Mouse (Mus musculus) Patski (cell line): Measurements from ENCODE around the gene Thop1. TPM values are rescaled to one million over a fixed set of nuclear protein-coding genes. Genes with fewer than 3 reads are reported as not detected.
A peak's percentile ranks its signal among the peaks of the same experiment; 100 is the strongest.
"Not testable (repeated sequence)": the region's sequence is repeated elsewhere in the genome, so short reads cannot be mapped to it uniquely, and the experiment has no call there.

ENCODE experiments used
- ATAC-seq: fragments of 100-300 bp; one replicate; pipeline ENCODE4 v1.8.0; 2021
- CTCF ChIA-PET: fragments of 350-600 bp; sonication (Branson Sonifier 250); formaldehyde crosslinking; loops from one replicate; lab custom pipeline; 2022; ENCODE audit warnings: inconsistent platforms; lab: Charles Lee
- POLR2A ChIA-PET: fragments of 350-600 bp; sonication (Branson Sonifier 250); formaldehyde crosslinking; loops from one replicate; lab custom pipeline; 2022; ENCODE audit warnings: antibody characterized with exemption, inconsistent platforms; lab: Charles Lee
- DNase-seq: peaks from one replicate; pipeline ENCODE4 v3.0.0-alpha.2; 2011; ENCODE audit warnings: low read depth, low spot score
- H3K27me3 ChIP-seq: fragments of 371-371 bp; one replicate; pipeline ENCODE4 v1.5.1; 2021
- CTCF ChIP-seq: fragments of 100-300 bp; IDR thresholded peaks from one replicate; pipeline ENCODE4 v1.5.1; 2021
- in situ Hi-C: fragments of 300-500 bp; cut with MboI; formaldehyde crosslinking; loops from 3 replicates; pipeline ENCODE4 v1.11.1; 2018; ENCODE audit warnings: low pct_unique_long_range_greater_than_20kb, mixed read lengths
- polyA plus RNA-seq: library from polyadenylated mRNA; unstranded; gene quantifications from one replicate; pipeline ENCODE4 v1.2.3, GENCODE M21; 2021

Gene Thop1
- polyA plus RNA-seq, 1 experiment from 2014 or later: 43.3 TPM

DNA sequence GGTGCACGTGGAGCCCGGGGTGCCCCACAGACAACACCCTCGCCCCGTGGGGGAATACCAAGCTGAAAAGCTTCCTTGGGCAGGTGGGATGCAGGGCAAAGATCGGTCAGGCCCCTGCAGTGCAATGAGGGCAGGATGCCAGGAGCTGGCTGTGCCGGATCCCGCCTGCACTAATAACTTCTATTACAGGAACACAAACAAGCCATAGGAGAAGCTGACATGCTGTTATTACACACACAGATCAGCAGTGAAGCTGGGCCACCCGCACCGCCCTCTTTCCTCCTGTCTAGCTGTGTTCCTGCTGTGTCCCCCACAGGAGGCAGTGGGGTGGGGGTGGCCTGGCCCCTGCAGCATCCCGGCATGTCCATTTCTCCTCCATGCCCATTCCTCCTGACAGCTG, 40.8 kb upstream of the Thop1 start:
- ATAC-seq (no peak), DNase-seq (no peak)
- no peak for TF ChIP-seq CTCF
- ChIA-PET POLR2A (no interaction called here), CTCF (interaction anchor here (1.8 kb wide), 1 partner anchor 12 kb away, joined by 5 read pairs; no protein-coding TSS in a partner anchor)
- in situ Hi-C loops: no loop called here
- H3K27me3 ChIP-seq: no peaks in the 10 kb centered on the region

DNA sequence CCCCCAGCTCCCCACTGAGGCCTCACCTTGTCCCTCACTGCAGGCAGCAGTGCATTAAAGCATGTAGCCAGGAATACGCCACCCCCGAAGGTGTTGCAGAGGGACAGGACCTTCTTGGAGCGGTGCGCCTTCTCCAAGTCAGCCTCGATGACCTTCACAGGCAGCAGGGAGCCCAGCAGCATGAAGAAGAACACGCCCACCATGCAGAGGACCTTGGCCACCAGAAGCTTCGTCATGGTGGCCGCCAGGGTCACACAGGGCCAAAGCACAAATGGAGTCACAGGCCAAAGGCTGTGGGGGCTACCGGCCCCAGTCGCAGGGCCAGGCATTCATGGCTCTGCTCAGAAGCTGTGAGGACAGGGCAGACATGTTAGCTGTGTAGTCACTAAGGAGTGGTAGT, 36.2 kb upstream of the Thop1 start:
- ATAC-seq: no peak
- H3K27me3 ChIP-seq: no peaks in the 10 kb centered on the region
- TF ChIP-seq CTCF: no peak
- POLR2A ChIA-PET: no interaction called here
- CTCF ChIA-PET: no interaction called here
- in situ Hi-C loops: no loop called here
- no peak for DNase-seq

DNA sequence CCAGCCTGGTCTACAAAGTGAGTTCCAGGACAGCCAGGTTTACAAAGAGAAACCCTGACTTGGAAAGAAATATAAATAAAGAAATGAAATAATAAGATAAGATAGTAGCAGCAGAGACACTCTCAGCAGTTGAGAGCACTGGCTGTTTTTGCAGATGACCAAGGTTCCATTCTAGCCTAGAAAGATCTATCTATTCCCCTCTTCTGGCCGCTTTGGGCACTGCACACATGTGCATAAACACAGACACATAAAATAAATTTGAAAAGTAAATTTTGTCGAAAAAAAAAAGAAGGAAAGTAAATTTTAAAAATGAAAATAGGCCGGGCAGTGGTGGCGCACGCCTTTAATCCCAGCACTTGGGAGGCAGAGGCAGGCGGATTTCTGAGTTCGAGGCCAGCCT, 33.6 kb upstream of the Thop1 start:
- ChIA-PET CTCF (no interaction called here), POLR2A (no interaction called here)
- in situ Hi-C loops: loop anchor here (5.0 kb wide), 1 partner anchor 39 kb away; no protein-coding TSS in a partner anchor
- DNase-seq (no peak), ATAC-seq (no peak)
- H3K27me3 ChIP-seq: no peaks in the 10 kb centered on the region
- no peak for TF ChIP-seq CTCF

DNA sequence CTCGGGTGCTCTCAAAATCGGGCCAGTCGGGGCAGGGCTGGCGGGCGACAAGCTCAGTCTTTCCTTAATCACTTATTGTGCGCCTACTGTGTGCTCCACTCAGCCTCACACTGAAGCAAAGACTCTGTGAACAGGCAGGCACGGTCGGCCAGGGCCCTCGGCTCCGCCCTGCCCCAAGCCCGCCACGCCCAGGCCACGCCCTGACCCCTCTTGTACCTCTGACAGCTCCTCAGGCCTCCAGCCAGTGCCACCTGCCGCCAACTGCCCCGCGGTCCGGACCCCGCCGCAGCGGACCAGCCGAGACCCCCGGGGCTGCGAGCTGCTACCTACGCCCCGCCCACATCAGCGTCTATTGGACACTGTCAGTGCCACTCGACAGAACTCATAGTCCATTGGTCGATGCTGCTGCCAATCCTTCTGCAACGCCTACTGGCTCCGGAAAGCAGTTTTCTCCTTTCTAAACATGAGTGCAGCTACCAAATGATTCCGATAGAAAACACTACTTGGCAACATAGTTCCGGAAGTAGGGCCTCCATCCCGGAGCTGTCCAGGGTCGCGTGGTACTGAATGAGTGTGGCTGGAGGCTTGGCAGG, 32.8 kb upstream of the Thop1 start, which contains the start of gene Slc39a3:
Gene Slc39a3, minus strand, starts transcription at position 439 of the 593 bp plus-strand sequence.
- in situ Hi-C loops: loop anchor here (5.0 kb wide), 1 partner anchor 40 kb away; no protein-coding TSS in a partner anchor
- ChIA-PET POLR2A (interaction anchor here (0.9 to 1.2 kb wide), 2 partner anchors 39 to 87 kb away, joined by 3 read pairs; no protein-coding TSS in a partner anchor), CTCF (interaction anchor here (1.5 to 1.6 kb wide), 2 partner anchors 22 to 38 kb away, joined by 3 to 10 read pairs; partner anchors contain the start of gene Gng7)
- TF ChIP-seq CTCF: no peak
- H3K27me3 ChIP-seq: no peaks in the 10 kb centered on the region
- DNase-seq (peak; percentile 97), ATAC-seq (peak; percentile 88)

DNA sequence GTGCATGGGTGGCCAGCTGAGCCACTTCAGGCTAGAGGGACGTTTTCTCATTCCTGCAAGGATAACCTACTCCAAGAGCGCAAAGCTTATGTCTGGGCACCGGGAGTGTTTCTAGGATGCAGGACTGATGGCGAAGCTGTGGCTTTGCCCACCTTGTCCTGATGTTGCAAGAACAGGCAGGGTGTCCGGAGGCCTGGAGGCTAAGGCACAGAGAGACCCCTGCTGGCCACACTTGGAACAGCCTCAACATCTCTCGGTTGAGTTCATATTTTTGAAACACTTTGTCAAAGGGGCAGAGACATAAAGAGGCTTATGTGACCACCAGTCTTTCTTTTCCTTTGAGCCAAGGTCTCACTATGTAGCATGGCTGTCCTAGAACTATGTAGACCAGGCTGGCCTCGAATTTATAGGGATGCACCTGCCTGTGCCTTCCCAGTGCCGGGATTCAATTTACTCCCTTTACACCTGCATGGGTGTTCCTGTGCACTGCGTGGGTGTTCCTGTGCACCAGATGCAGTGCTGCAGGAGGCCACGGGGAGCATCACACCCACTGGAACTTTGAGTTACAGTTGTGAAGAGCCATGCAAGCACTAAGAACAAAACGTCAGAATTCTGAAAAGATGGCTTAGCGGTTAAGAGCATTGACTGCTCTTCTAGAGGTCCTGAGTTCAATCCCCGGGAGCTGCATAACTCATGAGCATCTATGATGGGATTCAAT, 28.2 kb upstream of the Thop1 start:
- in situ Hi-C loops: no loop called here
- no peak for TF ChIP-seq CTCF
- ChIA-PET POLR2A (interaction anchor here (0.5 to 1.2 kb wide), 3 partner anchors 8 to 319 kb away, joined by 3 to 7 read pairs (median 4); no protein-coding TSS in a partner anchor), CTCF (interaction anchor here (0.8 to 2.1 kb wide), 14 partner anchors 8 to 223 kb away, joined by 3 to 7 read pairs (median 4); partner anchors contain the start of gene Diras1)
- ATAC-seq (no peak), DNase-seq (no peak)
- no peaks in the 10 kb centered on the region for H3K27me3 ChIP-seq

DNA sequence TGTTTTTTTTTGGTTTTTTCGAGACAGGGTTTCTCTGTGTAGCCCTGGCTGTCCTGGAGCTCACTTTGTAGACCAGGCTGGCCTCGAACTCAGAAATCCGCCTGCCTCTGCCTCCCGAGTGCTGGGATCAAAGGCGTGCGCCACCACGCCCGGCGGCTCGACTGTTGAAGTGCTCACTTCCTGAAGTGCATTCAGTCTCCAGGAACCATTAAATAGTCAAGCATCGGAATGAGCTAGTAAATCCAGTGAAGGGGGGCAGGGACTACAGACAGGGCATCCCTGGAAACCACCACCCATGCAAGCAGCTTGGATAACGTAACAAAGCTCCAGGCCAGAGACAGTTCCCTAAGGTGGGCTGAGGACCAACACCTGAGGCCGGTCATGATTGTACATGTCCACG, 24.6 kb upstream of the Thop1 start:
- in situ Hi-C loops, ATAC-seq, H3K27me3 ChIP-seq, POLR2A ChIA-PET, DNase-seq: not testable (repeated sequence)
- CTCF ChIA-PET: interaction anchor here (1.2 kb wide), 1 partner anchor 50 kb away, joined by 3 read pairs; no protein-coding TSS in a partner anchor

DNA sequence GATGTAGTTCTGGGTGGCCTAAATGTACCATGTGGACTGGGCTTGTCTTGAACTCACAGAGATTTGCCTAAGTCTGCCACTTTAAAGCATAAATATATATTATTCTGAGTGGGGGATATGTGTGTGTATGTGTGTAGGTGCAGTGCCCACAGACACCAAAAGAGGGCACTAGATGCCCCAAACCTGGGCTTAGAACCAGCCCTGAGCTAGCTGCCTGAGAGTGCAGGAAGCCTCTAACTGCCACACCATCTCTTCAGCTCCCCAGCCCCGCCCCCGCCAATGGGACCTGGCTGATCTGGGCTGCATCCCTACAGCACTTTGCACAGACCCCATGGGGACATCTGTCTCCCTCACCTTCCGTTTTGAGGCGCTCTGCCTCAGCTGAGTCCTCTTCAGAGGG, 19.2 kb upstream of the Thop1 start:
- CTCF ChIA-PET: interaction anchor here (0.7 to 1.2 kb wide), 5 partner anchors 9 to 124 kb away, joined by 3 to 8 read pairs (median 3); no protein-coding TSS in a partner anchor
- no peaks in the 10 kb centered on the region for H3K27me3 ChIP-seq
- no peak for TF ChIP-seq CTCF
- in situ Hi-C loops: no loop called here
- ATAC-seq: no peak
- POLR2A ChIA-PET: no interaction called here
- no peak for DNase-seq

DNA sequence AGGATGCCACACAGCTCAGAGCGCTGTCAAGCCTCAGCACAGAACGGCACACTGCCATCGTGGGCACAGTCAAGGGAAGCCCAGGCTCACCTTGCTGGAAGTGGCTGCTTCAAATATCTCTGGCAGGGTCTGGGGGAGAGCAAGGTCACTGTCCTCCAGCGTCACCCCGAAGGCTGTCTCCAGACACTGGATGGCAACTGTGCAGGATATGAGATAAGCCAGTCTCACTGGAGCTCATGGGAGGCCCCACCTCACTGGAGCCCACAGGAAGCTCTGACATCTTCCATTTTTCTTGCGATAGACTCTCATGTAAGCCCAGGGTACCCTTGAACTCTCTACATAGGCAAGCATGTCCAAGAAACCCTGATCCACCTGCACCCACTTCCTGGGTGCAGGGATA, 18.7 kb upstream of the Thop1 start:
- in situ Hi-C loops: no loop called here

DNA sequence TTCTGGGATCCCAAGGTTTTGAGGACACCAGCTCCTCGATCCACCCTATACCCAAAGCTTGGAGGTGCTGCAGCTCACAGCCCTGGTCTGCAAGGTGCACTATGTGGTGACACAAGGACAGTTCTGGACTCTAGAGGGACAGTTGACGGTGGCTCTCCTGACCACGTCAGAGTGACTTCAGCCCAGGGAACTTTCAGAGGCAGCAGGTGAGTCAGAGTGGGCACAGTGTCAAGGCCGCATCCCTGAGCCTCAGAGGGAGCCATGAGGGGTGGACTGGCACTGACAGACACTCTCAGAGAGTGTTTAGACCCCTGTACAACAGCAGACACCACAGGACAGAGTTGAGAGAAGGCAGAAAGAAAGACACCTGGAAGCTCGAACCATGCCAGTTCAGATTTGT, 17.3 kb upstream of the Thop1 start:
- ChIA-PET POLR2A (no interaction called here), CTCF (no interaction called here)
- in situ Hi-C loops: no loop called here
- no peak for TF ChIP-seq CTCF
- no peaks in the 10 kb centered on the region for H3K27me3 ChIP-seq
- ATAC-seq: no peak
- no peak for DNase-seq

More for the DNA sequence above, 18.7 kb upstream of the Thop1 start:
- ATAC-seq (no peak), DNase-seq (no peak)
- ChIA-PET POLR2A (no interaction called here), CTCF (interaction anchor here (1.0 to 1.1 kb wide), 3 partner anchors 10 to 123 kb away, joined by 3 to 8 read pairs (median 3); no protein-coding TSS in a partner anchor)
- H3K27me3 ChIP-seq: no peaks in the 10 kb centered on the region
- no peak for TF ChIP-seq CTCF

DNA sequence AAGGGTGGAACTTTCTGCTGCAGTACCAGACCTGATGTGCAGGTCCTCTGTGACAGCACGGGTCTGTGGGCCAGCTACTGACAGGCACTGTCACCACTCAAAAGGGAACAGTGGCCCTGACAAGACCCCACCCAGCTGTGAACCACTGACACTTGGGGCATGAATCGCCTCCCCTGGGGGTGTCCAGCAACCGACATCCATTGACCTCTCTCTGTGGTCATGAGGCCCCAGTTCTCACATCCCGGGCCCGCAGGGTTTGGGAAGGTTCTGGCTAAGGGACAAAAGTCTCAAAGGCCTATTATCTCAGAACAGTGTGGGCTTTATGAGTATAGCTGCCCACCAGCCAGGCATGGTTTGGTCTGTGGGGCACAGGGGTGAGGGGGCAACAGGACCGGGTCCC, 14.7 kb upstream of the Thop1 start:
- in situ Hi-C loops: no loop called here
- H3K27me3 ChIP-seq: no peaks in the 10 kb centered on the region
- ChIA-PET CTCF (no interaction called here), POLR2A (no interaction called here)
- ATAC-seq: no peak
- TF ChIP-seq CTCF: no peak
- no peak for DNase-seq

DNA sequence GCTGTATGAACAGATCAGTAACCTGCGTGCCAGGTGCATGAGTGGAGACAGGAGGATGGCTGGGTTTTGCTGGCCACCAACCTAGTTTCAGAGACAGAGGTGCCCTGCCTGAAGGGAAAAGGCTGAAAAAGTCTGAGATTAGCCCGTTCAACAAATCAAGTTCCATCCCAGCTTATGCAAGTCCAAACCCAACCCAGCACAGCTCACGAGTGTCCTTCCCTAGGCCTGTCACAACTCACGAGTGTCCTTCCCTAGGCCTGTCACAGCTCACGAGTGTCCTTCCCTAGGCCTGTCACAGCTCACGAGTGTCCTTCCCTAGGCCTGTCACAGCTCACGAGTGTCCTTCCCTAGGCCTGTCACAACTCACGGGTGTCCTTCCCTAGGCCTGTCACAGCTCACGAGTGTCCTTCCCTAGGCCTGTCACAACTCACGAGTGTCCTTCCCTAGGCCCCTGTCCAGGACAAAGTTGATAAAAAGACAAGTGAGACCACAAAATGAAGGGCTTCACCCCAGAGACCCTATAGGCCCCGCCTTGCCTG, 14.0 kb upstream of the Thop1 start:
- CTCF ChIA-PET, H3K27me3 ChIP-seq, in situ Hi-C loops, DNase-seq, ATAC-seq: not testable (repeated sequence)
- POLR2A ChIA-PET: interaction anchor here (0.6 kb wide), 1 partner anchor 11 kb away, joined by 7 read pairs; no protein-coding TSS in a partner anchor
